Mouse (Mus musculus) limb, embryonic 13.5 days (tissue): ENCODE data around the gene Gm8126. TPM values are rescaled to one million over a fixed set of nuclear protein-coding genes. Genes with fewer than 3 reads are reported as not detected.
"Not testable (repeated sequence)": the region's sequence is repeated elsewhere in the genome, so short reads cannot be mapped to it uniquely, and the experiment has no call there.

Experiments
- ATAC-seq: fragments of 200-750 bp; cut with Nextera tagmentation; 2 replicates; pipeline ENCODE4 v1.8.0; 2017; ENCODE audit warnings: low read depth, moderate number of reproducible peaks, moderate TSS enrichment; ENCODE audit not compliant: low FRiP score
- H3K27ac ChIP-seq: fragments of 300-500 bp; sonication (generic); 2 replicates; pipeline ENCODE4 v1.5.1; 2015; ENCODE audit warnings: inconsistent platforms, mild to moderate bottlenecking, moderate library complexity
- H3K27me3 ChIP-seq: fragments of 300-500 bp; sonication (generic); 2 replicates; pipeline ENCODE4 v1.6.1; 2015; ENCODE audit warnings: mild to moderate bottlenecking, inconsistent platforms
- H3K36me3 ChIP-seq: fragments of 300-500 bp; sonication (generic); 2 replicates; pipeline ENCODE4 v1.6.1; 2015; ENCODE audit warnings: inconsistent platforms, mild to moderate bottlenecking, moderate library complexity
- H3K4me1 ChIP-seq: fragments of 300-500 bp; sonication (generic); 2 replicates; pipeline ENCODE4 v1.6.1; 2015; ENCODE audit warnings: inconsistent platforms
- H3K4me2 ChIP-seq: fragments of 300-500 bp; sonication (generic); replicated peaks from 2 replicates; pipeline ENCODE4 v1.6.1; 2015; ENCODE audit warnings: inconsistent platforms, mild to moderate bottlenecking, moderate library complexity
- H3K4me3 ChIP-seq: fragments of 300-500 bp; sonication (generic); 2 replicates; pipeline ENCODE4 v1.5.1; 2015; ENCODE audit warnings: moderate library complexity, mild to moderate bottlenecking, inconsistent platforms
- H3K9ac ChIP-seq: fragments of 300-500 bp; sonication (generic); 2 replicates; pipeline ENCODE4 v1.6.1; 2015; ENCODE audit warnings: mild to moderate bottlenecking, inconsistent platforms
- H3K9me3 ChIP-seq: fragments of 300-500 bp; sonication (generic); 2 replicates; pipeline ENCODE4 v1.6.1; 2016; ENCODE audit warnings: inconsistent platforms
- WGBS: fragments of 180-500 bp; shearing (Covaris S2); methylation state at CpG from one replicate; pipeline ENCODE4 v1.1.7; 2015; 5-methylcytosine and 5-hydroxymethylcytosine counted together
- polyA plus RNA-seq: library from polyadenylated mRNA; unstranded; fragments of >200 nt; fragmentation: Nextera tagmentation; extraction: Ambion mirVana; gene quantifications from 2 replicates; pipeline ENCODE4 v1.2.1, GENCODE M21; 2015

Gm8126 gene
- not detected in 2 replicates for polyA plus RNA-seq

GRCm38 (mm10) chr14:43258349-43258748, at the start of gene Gm8126:
Gene Gm8126, plus strand, starts transcription at chr14:43258649.
- 93% methylated on average over 3 of the region's 4 CpGs for WGBS

GRCm38 (mm10) chr14:43235204-43235603, 23.2 kb upstream of the Gm8126 start, which contains the start of gene Gm8122:
Gene Gm8122, minus strand, starts transcription at chr14:43235304.
- not testable (repeated sequence) for H3K36me3 ChIP-seq, H3K4me1 ChIP-seq, H3K4me2 ChIP-seq, ATAC-seq, H3K27ac ChIP-seq, H3K9ac ChIP-seq, H3K27me3 ChIP-seq, H3K4me3 ChIP-seq, H3K9me3 ChIP-seq
- 90% methylated on average over 4 of the region's 4 CpGs for WGBS

More at GRCm38 (mm10) chr14:43258349-43258748, at the start of gene Gm8126:
- not testable (repeated sequence) for ATAC-seq, H3K9ac ChIP-seq, H3K27me3 ChIP-seq, H3K9me3 ChIP-seq, H3K27ac ChIP-seq, H3K4me3 ChIP-seq, H3K36me3 ChIP-seq, H3K4me2 ChIP-seq, H3K4me1 ChIP-seq

- H3K36me3 ChIP-seq, H3K27me3 ChIP-seq, H3K4me3 ChIP-seq, H3K9ac ChIP-seq, H3K9me3 ChIP-seq, H3K4me2 ChIP-seq, ATAC-seq, H3K27ac ChIP-seq, H3K4me1 ChIP-seq: not testable (repeated sequence)
Observed at GRCm38 (mm10) chr14:43237769-43238168, 20.7 kb upstream of the Gm8126 start.

- H3K4me1 ChIP-seq, H3K27ac ChIP-seq, H3K36me3 ChIP-seq, H3K4me3 ChIP-seq, H3K9ac ChIP-seq, H3K9me3 ChIP-seq, H3K4me2 ChIP-seq, H3K27me3 ChIP-seq, ATAC-seq: not testable (repeated sequence)
- 15% methylated on average over 10 of the region's 12 CpGs for WGBS
Observed at GRCm38 (mm10) chr14:43249611-43250170, 8.8 kb upstream of the Gm8126 start.

- not testable (repeated sequence) for H3K4me3 ChIP-seq, H3K36me3 ChIP-seq, H3K27ac ChIP-seq, H3K9me3 ChIP-seq, H3K4me1 ChIP-seq, ATAC-seq, H3K27me3 ChIP-seq, H3K9ac ChIP-seq, H3K4me2 ChIP-seq
- 34% methylated on average over 5 of the region's 6 CpGs for WGBS
Observed at GRCm38 (mm10) chr14:43250549-43251253, 7.7 kb upstream of the Gm8126 start.

- not testable (repeated sequence) for H3K27ac ChIP-seq, H3K27me3 ChIP-seq, H3K4me2 ChIP-seq, H3K4me1 ChIP-seq, ATAC-seq, H3K9me3 ChIP-seq, H3K4me3 ChIP-seq, H3K9ac ChIP-seq, H3K36me3 ChIP-seq
- 74% methylated on average over 1 of the region's 1 CpGs for WGBS
Observed at GRCm38 (mm10) chr14:43256511-43256910, 1.9 kb upstream of the Gm8126 start.

- H3K4me1 ChIP-seq, H3K27ac ChIP-seq, H3K4me2 ChIP-seq, H3K4me3 ChIP-seq, H3K27me3 ChIP-seq, H3K9ac ChIP-seq, H3K9me3 ChIP-seq, ATAC-seq, H3K36me3 ChIP-seq: not testable (repeated sequence)
- WGBS = 95% methylated on average over 3 of the region's 3 CpGs
Observed at GRCm38 (mm10) chr14:43263421-43263820, 5.0 kb downstream of the Gm8126 start.

- not testable (repeated sequence) for H3K4me3 ChIP-seq, H3K4me2 ChIP-seq, H3K4me1 ChIP-seq, H3K9ac ChIP-seq, H3K9me3 ChIP-seq, ATAC-seq, H3K27ac ChIP-seq, H3K27me3 ChIP-seq, H3K36me3 ChIP-seq
- 65% methylated on average over 2 of the region's 2 CpGs for WGBS
Observed at GRCm38 (mm10) chr14:43268521-43269084, 10.2 kb downstream of the Gm8126 start.

GRCm38 (mm10) chr14:43269211-43269610, 10.8 kb downstream of the Gm8126 start:
- H3K9ac ChIP-seq, H3K36me3 ChIP-seq, H3K4me3 ChIP-seq, H3K27me3 ChIP-seq, H3K4me2 ChIP-seq, H3K4me1 ChIP-seq, H3K27ac ChIP-seq, ATAC-seq, H3K9me3 ChIP-seq: not testable (repeated sequence)
- WGBS = 81% methylated on average over 3 of the region's 3 CpGs

GRCm38 (mm10) chr14:43273161-43273560, 14.7 kb downstream of the Gm8126 start:
- not testable (repeated sequence) for ATAC-seq, H3K9me3 ChIP-seq, H3K9ac ChIP-seq, H3K27me3 ChIP-seq, H3K36me3 ChIP-seq, H3K27ac ChIP-seq, H3K4me1 ChIP-seq, H3K4me3 ChIP-seq, H3K4me2 ChIP-seq
- 63% methylated on average over 1 of the region's 1 CpGs for WGBS

GRCm38 (mm10) chr14:43274986-43275511, 16.6 kb downstream of the Gm8126 start, which contains the start of gene Gm9732:
Gene Gm9732, plus strand, starts transcription at chr14:43275036.
- not testable (repeated sequence) for H3K27me3 ChIP-seq, H3K4me2 ChIP-seq, H3K9me3 ChIP-seq, H3K9ac ChIP-seq, H3K4me1 ChIP-seq, H3K27ac ChIP-seq, H3K4me3 ChIP-seq, H3K36me3 ChIP-seq, ATAC-seq
- WGBS = 83% methylated on average over 8 of the region's 8 CpGs

- not testable (repeated sequence) for H3K9ac ChIP-seq, H3K4me2 ChIP-seq, H3K36me3 ChIP-seq, H3K4me3 ChIP-seq, ATAC-seq, H3K4me1 ChIP-seq, H3K27me3 ChIP-seq, H3K9me3 ChIP-seq, H3K27ac ChIP-seq
- WGBS = 83% methylated on average over 1 of the region's 1 CpGs
Observed at GRCm38 (mm10) chr14:43275752-43276151, 17.3 kb downstream of the Gm8126 start.
